Mouse (Mus musculus): ENCODE results near the gene Grik4.

- TF ChIP-seq CTCF (conservative IDR thresholded peaks at IDR 0.05; ENCODE audit: low read length): no peak
- no peak for TF ChIP-seq POU5F1 (IDR thresholded peaks at IDR 0.05; ENCODE audit: borderline replicate concordance, low read length)
Measured at GRCm38 (mm10) chr9:42848061-42848460, 96.2 kb downstream of the Grik4 start.

Data from E14TG2a.4 (cell line).